Mouse (Mus musculus) heart, adult 2 months (tissue): ENCODE measurements at regions not wholly inside any gene's neighbourhood (a gene's known extent, or its start where the extent isn't known, plus 50 kb on each side); places are given as distances from the start of the nearest gene placed in this dataset.
A peak's percentile ranks its signal among the peaks of the same experiment; 100 is the strongest.

Experiments
- DNase-seq, 2 experiments: peaks; one replicate each; pipeline ENCODE4 v3.0.0; 2021
- H3K27ac ChIP-seq: fragments of 200-600 bp; 2 replicates; pipeline ENCODE4 v1.8.1; 2022
- H3K27me3 ChIP-seq: fragments of 200-500 bp; 2 replicates; pipeline ENCODE4 v1.6.1; 2012; ENCODE audit warnings: mild to moderate bottlenecking, low read length, inconsistent platforms, mixed read lengths; ENCODE audit not compliant: control insufficient read depth, insufficient read depth
- H3K36me3 ChIP-seq: fragments of 200-500 bp; 2 replicates; pipeline ENCODE4 v1.6.1; 2012; ENCODE audit warnings: low read length, inconsistent platforms; ENCODE audit not compliant: control insufficient read depth, insufficient read depth
- H3K4me1 ChIP-seq: fragments of 200-500 bp; 2 replicates; pipeline ENCODE4 v1.6.1; 2011; ENCODE audit warnings: low read length; ENCODE audit not compliant: control insufficient read depth, insufficient read depth
- H3K4me3 ChIP-seq: fragments of 200-600 bp; 2 replicates; pipeline ENCODE4 v1.8.1; 2022
- H3K79me2 ChIP-seq: fragments of 200-500 bp; replicated peaks from 2 replicates; pipeline ENCODE4 v1.6.1; 2012; ENCODE audit warnings: mild to moderate bottlenecking, inconsistent platforms, low read length, moderate library complexity, mixed read lengths; ENCODE audit not compliant: control insufficient read depth, insufficient read depth
- H3K9ac ChIP-seq: fragments of 200-500 bp; 2 replicates; pipeline ENCODE4 v1.6.1; 2012; ENCODE audit warnings: low read depth, mild to moderate bottlenecking, control low read depth, inconsistent platforms, low read length, mixed read lengths
- CTCF ChIP-seq: fragments of 200-600 bp; IDR thresholded peaks from 2 replicates; pipeline ENCODE4 v1.8.1; 2022; ENCODE audit warnings: antibody characterized with exemption, mild to moderate bottlenecking, moderate library complexity
- EP300 ChIP-seq: fragments of 200-500 bp; IDR thresholded peaks from 2 replicates; pipeline ENCODE4 v1.6.1; 2011; ENCODE audit warnings: low read depth, low read length, control low read depth; ENCODE audit not compliant: insufficient read depth
- POLR2A ChIP-seq: fragments of 200-500 bp; IDR thresholded peaks from 2 replicates; pipeline ENCODE4 v1.6.1; 2011; ENCODE audit warnings: mild to moderate bottlenecking, low read depth, low read length, control low read depth; ENCODE audit not compliant: insufficient read depth
- WGBS: fragments of 180-500 bp; shearing (Covaris S2); methylation state at CpG from one replicate; pipeline ENCODE4 v1.1.7; 2018; 5-methylcytosine and 5-hydroxymethylcytosine counted together
- intact Hi-C: fragments of 180-260 bp; cut with DNase I; formaldehyde crosslinking; loops from one replicate; pipeline ENCODE4 v1.15.1; 2025

GRCm38 (mm10) chr1:128853286-128853685, 261.2 kb upstream of the Cxcr4 start:
- no peaks in the 10 kb centered on the region for H3K4me1 ChIP-seq
- 84% methylated on average over 10 of the region's 10 CpGs for WGBS
- no peaks in the 10 kb centered on the region for H3K36me3 ChIP-seq
- intact Hi-C loops: no loop called here
- H3K27me3 ChIP-seq: no peaks in the 10 kb centered on the region
- no peak overlapping the region for H3K27ac ChIP-seq
- H3K4me3 ChIP-seq: no peak overlapping the region
- no peak overlapping the region for H3K9ac ChIP-seq
- no peaks in the 10 kb centered on the region for H3K79me2 ChIP-seq
- DNase-seq: no peak
- TF ChIP-seq EP300 (no peak), POLR2A (no peak), CTCF (no peak)

GRCm38 (mm10) chr1:128837361-128837760, 245.3 kb upstream of the Cxcr4 start:
- Histone ChIP-seq H3K4me3 (no peak overlapping the region), H3K27me3 (no peaks in the 10 kb centered on the region), H3K36me3 (no peaks in the 10 kb centered on the region), H3K4me1 (no peaks in the 10 kb centered on the region), H3K79me2 (no peaks in the 10 kb centered on the region), H3K27ac (no peak overlapping the region), H3K9ac (no peak overlapping the region)
- 93% methylated on average over 4 of the region's 4 CpGs for WGBS
- intact Hi-C loops: no loop called here
- TF ChIP-seq POLR2A (no peak), EP300 (no peak), CTCF (no peak)
- DNase-seq: no peak

GRCm38 (mm10) chr1:128835510-128835909, 243.4 kb upstream of the Cxcr4 start:
- Histone ChIP-seq H3K36me3 (no peaks in the 10 kb centered on the region), H3K27me3 (no peaks in the 10 kb centered on the region), H3K4me3 (no peak overlapping the region), H3K4me1 (no peaks in the 10 kb centered on the region), H3K79me2 (no peaks in the 10 kb centered on the region), H3K9ac (no peak overlapping the region), H3K27ac (no peak overlapping the region)
- 80% methylated on average over 8 of the region's 8 CpGs for WGBS
- no peak for TF ChIP-seq POLR2A
- no peak for TF ChIP-seq CTCF
- TF ChIP-seq EP300: no peak
- intact Hi-C loops: no loop called here
- no peak for DNase-seq

- WGBS: 37% methylated on average over 11 of the region's 11 CpGs
- H3K79me2 ChIP-seq: no peaks in the 10 kb centered on the region
- TF ChIP-seq CTCF (no peak), EP300 (no peak), POLR2A (no peak)
These were observed 241.1 kb upstream of the Cxcr4 start for GRCm38 (mm10) chr1:128833096-128833715.

GRCm38 (mm10) chr1:128832201-128832883, 240.2 kb upstream of the Cxcr4 start:
- Histone ChIP-seq H3K79me2 (no peaks in the 10 kb centered on the region), H3K4me3 (peak overlapping the region; percentile 56), H3K27me3 (no peaks in the 10 kb centered on the region), H3K9ac (peak overlapping the region; percentile 48), H3K4me1 (no peaks in the 10 kb centered on the region), H3K36me3 (no peaks in the 10 kb centered on the region), H3K27ac (peak overlapping the region; percentile 67)
- intact Hi-C loops: loop anchor here (1.0 to 5.0 kb wide), 2 partner anchors 464 to 1335 kb away; no protein-coding TSS in a partner anchor
- WGBS: 16% methylated on average over 18 of the region's 18 CpGs
- no peak for TF ChIP-seq POLR2A
- peak; percentile 85 for TF ChIP-seq EP300
- TF ChIP-seq CTCF: peak; percentile 86
- DNase-seq: peak; percentile 72 to 87

More at GRCm38 (mm10) chr1:128833096-128833715, 241.1 kb upstream of the Cxcr4 start:
- H3K36me3 ChIP-seq: no peaks in the 10 kb centered on the region
- H3K4me3 ChIP-seq: no peak overlapping the region
- H3K27ac ChIP-seq: no peak overlapping the region
- intact Hi-C loops: loop anchor here (5.0 kb wide), 1 partner anchor 1336 kb away; no protein-coding TSS in a partner anchor
- H3K4me1 ChIP-seq: no peaks in the 10 kb centered on the region
- H3K27me3 ChIP-seq: no peaks in the 10 kb centered on the region
- H3K9ac ChIP-seq: no peak overlapping the region
- DNase-seq: no peak

- WGBS: 89% methylated on average over 8 of the region's 8 CpGs
- intact Hi-C loops: loop anchor here (5.0 kb wide), 1 partner anchor 1333 kb away; no protein-coding TSS in a partner anchor
- H3K27me3 ChIP-seq: no peaks in the 10 kb centered on the region
- H3K27ac ChIP-seq: no peak overlapping the region
- no peaks in the 10 kb centered on the region for H3K4me1 ChIP-seq
- no peak overlapping the region for H3K4me3 ChIP-seq
- H3K79me2 ChIP-seq: no peaks in the 10 kb centered on the region
- H3K36me3 ChIP-seq: no peaks in the 10 kb centered on the region
- TF ChIP-seq CTCF: no peak
- TF ChIP-seq POLR2A: no peak
- TF ChIP-seq EP300: no peak
- no peak overlapping the region for H3K9ac ChIP-seq
- no peak for DNase-seq
These were observed 238.7 kb upstream of the Cxcr4 start for GRCm38 (mm10) chr1:128830671-128831240.
